Mouse (Mus musculus) kidney, adult 2 months (tissue): Measurements from ENCODE around the gene Zfp335.

Source experiments
- CTCF ChIP-seq: fragments of 200-500 bp; conservative IDR thresholded peaks from 2 replicates; pipeline ENCODE4 v1.5.1; 2011; ENCODE audit warnings: low read depth, mild to moderate bottlenecking, control low read depth, low read length, moderate library complexity, mixed read lengths; ENCODE audit not compliant: insufficient read depth, insufficient read length
- POLR2A ChIP-seq: fragments of 200-500 bp; IDR thresholded peaks from one replicate; pipeline ENCODE4 v1.6.1; 2011; ENCODE audit warnings: low read depth, low read length, control low read depth

DNA sequence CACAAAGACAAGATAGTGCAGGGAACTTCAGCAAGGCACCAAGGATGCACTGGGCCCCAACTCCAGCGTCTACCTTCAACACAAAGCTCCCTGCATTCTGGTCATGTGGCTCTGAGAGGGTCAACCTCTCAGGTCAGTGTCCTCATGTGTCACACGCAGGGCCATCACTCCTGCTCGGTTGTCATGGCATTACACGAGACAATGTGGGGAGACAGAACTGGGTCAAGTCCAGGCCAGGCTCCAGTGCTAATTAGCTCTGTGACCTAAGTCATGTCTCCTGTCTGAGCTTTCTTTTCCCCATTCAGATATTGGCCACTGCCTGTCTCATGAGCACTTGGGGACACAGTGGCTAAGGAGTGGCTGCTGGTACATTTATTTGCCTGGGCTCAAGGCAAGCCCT is 11.7 kb upstream of the Zfp335 start:
- TF ChIP-seq POLR2A, result no peak
- no peak for TF ChIP-seq CTCF
